Mouse (Mus musculus) heart, adult 9 months (tissue): ENCODE results near the gene Tmem256.
"Not testable (repeated sequence)": the region's sequence is repeated elsewhere in the genome, so short reads cannot be mapped to it uniquely, and the experiment has no call there.

ENCODE experiments used
- DNase-seq, 2 experiments: peaks; one replicate each; pipeline ENCODE4 v3.0.0; 2022; ENCODE audit warnings: low spot score in 2 of 2

The Tmem256 gene

GRCm38 (mm10) chr11:69854680-69855079, 16.4 kb downstream of the Tmem256 start:
- no peak for DNase-seq

GRCm38 (mm10) chr11:69855347-69855746, 17.0 kb downstream of the Tmem256 start:
- DNase-seq, result no peak

- no peak for DNase-seq
These were observed 20.0 kb downstream of the Tmem256 start, which contains the start of gene Tnk1 for GRCm38 (mm10) chr11:69858113-69858998. TSS of gene Tnk1 (minus strand) at chr11:69858730.

- DNase-seq, result not testable (repeated sequence)
These were observed 25.4 kb downstream of the Tmem256 start for GRCm38 (mm10) chr11:69863729-69864128.

GRCm38 (mm10) chr11:69864138-69864860, 26.0 kb downstream of the Tmem256 start:
- DNase-seq, result no peak

GRCm38 (mm10) chr11:69865561-69865960, 27.2 kb downstream of the Tmem256 start:
- DNase-seq, result no peak

- DNase-seq, result no peak
These were observed 29.0 kb downstream of the Tmem256 start for GRCm38 (mm10) chr11:69867335-69867734.

GRCm38 (mm10) chr11:69870289-69871069, 32.2 kb downstream of the Tmem256 start:
- DNase-seq, result no peak

- no peak for DNase-seq
These were observed 33.5 kb downstream of the Tmem256 start for GRCm38 (mm10) chr11:69871822-69872221.

GRCm38 (mm10) chr11:69872451-69872850, 34.1 kb downstream of the Tmem256 start:
- DNase-seq, result no peak

- DNase-seq, result peak; percentile 81 to 88
These were observed 37.9 kb downstream of the Tmem256 start for GRCm38 (mm10) chr11:69876186-69876585.

- DNase-seq, result peak; percentile 85 to 87
These were observed 38.6 kb downstream of the Tmem256 start for GRCm38 (mm10) chr11:69876867-69877266.

GRCm38 (mm10) chr11:69877878-69878277, 39.6 kb downstream of the Tmem256 start, which contains the start of gene Tmem95:
TSS of gene Tmem95 (minus strand) at chr11:69878018.
- no peak for DNase-seq

GRCm38 (mm10) chr11:69878399-69878798, 40.1 kb downstream of the Tmem256 start:
- no peak for DNase-seq

GRCm38 (mm10) chr11:69878952-69879351, 40.6 kb downstream of the Tmem256 start:
- no peak for DNase-seq

GRCm38 (mm10) chr11:69879711-69880110, 41.4 kb downstream of the Tmem256 start:
- no peak for DNase-seq

- DNase-seq, result no peak
These were observed 42.2 kb downstream of the Tmem256 start for GRCm38 (mm10) chr11:69880506-69880852.

- DNase-seq, result peak; percentile 95 to 97
These were observed 42.7 kb downstream of the Tmem256 start, which contains the start of gene Kctd11 for GRCm38 (mm10) chr11:69880853-69881603. TSS of gene Kctd11 (minus strand) at chr11:69881406.

GRCm38 (mm10) chr11:69881787-69882670, 43.7 kb downstream of the Tmem256 start:
- no peak for DNase-seq

- no peak for DNase-seq
These were observed 44.8 kb downstream of the Tmem256 start for GRCm38 (mm10) chr11:69883066-69883465.
